Mouse (Mus musculus) forebrain, postnatal 0 days (tissue): ENCODE data around the gene Plcb1. TPM values are rescaled to one million over a fixed set of nuclear protein-coding genes. Genes with fewer than 3 reads are reported as not detected.

ENCODE experiments used
- ATAC-seq: fragments of 200-750 bp; cut with Nextera tagmentation; 2 replicates; pipeline ENCODE4 v1.8.0; 2017; ENCODE audit warnings: mild to moderate bottlenecking, moderate library complexity
- DNase-seq: peaks from one replicate; pipeline ENCODE4 v3.0.0-alpha.2; 2015
- H3K27ac ChIP-seq: fragments of 300-500 bp; sonication (generic); 2 replicates; pipeline ENCODE4 v1.5.1; 2014; ENCODE audit warnings: low read depth, mild to moderate bottlenecking, antibody characterized with exemption, low read length, moderate library complexity, mixed read lengths
- H3K27me3 ChIP-seq: fragments of 300-500 bp; sonication (generic); 2 replicates; pipeline ENCODE4 v1.6.1; 2014; ENCODE audit warnings: mild to moderate bottlenecking, low read length, mixed read lengths; ENCODE audit not compliant: insufficient read depth
- H3K36me3 ChIP-seq: fragments of 300-500 bp; sonication (generic); 2 replicates; pipeline ENCODE4 v1.6.1; 2014; ENCODE audit warnings: mild to moderate bottlenecking, moderate library complexity; ENCODE audit not compliant: insufficient read depth
- H3K4me1 ChIP-seq: fragments of 300-500 bp; sonication (generic); 2 replicates; pipeline ENCODE4 v1.6.1; 2014; ENCODE audit warnings: antibody characterized with exemption; ENCODE audit not compliant: insufficient read depth
- H3K4me2 ChIP-seq: fragments of 300-500 bp; sonication (generic); 2 replicates; pipeline ENCODE4 v1.6.1; 2014; ENCODE audit warnings: low read depth, mild to moderate bottlenecking, moderate library complexity
- H3K4me3 ChIP-seq: fragments of 300-500 bp; sonication (generic); 2 replicates; pipeline ENCODE4 v1.5.1; 2014; ENCODE audit warnings: low read depth, low read length, mixed read lengths
- H3K9ac ChIP-seq: fragments of 300-500 bp; sonication (generic); 2 replicates; pipeline ENCODE4 v1.6.1; 2014; ENCODE audit warnings: mild to moderate bottlenecking
- H3K9me3 ChIP-seq: fragments of 300-500 bp; sonication (generic); 2 replicates; pipeline ENCODE4 v1.6.1; 2016; ENCODE audit warnings: low read length
- CTCF ChIP-seq: sonication (generic); IDR thresholded peaks from 2 replicates; pipeline ENCODE4 v1.5.1; 2016; ENCODE audit warnings: antibody characterized with exemption, control low read depth, low read depth
- WGBS: fragments of 180-500 bp; shearing (Covaris S2); extraction: QIAGEN DNeasy Blood & Tissue Kit; methylation state at CpG from one replicate; pipeline ENCODE4 v1.1.7; 2014; 5-methylcytosine and 5-hydroxymethylcytosine counted together
- polyA plus RNA-seq: library from polyadenylated mRNA; unstranded; fragments of >200 nt; fragmentation: Nextera tagmentation; extraction: Ambion mirVana; gene quantifications from 2 replicates; pipeline ENCODE4 v1.2.1, GENCODE M21; 2015
- total RNA-seq: library from RNA; depleted of rRNA; stranded (reverse); fragments of >200 nt; gene quantifications from 2 replicates; pipeline ENCODE4 v1.2.3, GENCODE M21; 2014

Plcb1 gene
- total and polyA plus RNA-seq, 2 experiments from 2014 or later = 37.7 to 61.8 TPM

- WGBS = 57% methylated on average over 6 of the region's 6 CpGs
- Histone ChIP-seq H3K9me3 (no peaks in the 10 kb centered on the region), H3K4me3 (no peak overlapping the region), H3K9ac (no peak overlapping the region), H3K36me3 (no peaks in the 10 kb centered on the region), H3K27ac (no peak overlapping the region), H3K27me3 (no peaks in the 10 kb centered on the region), H3K4me1 (no peaks in the 10 kb centered on the region), H3K4me2 (no peak overlapping the region)
- TF ChIP-seq CTCF = no peak
- DNase-seq = no peak
- ATAC-seq = no peak
Observed at GRCm38 (mm10) chr2:134974711-134975110, 188.8 kb downstream of the Plcb1 start.

- no peak overlapping the region for H3K4me3 ChIP-seq
- DNase-seq (no peak), ATAC-seq (no peak; the same call in 1 of the 2 replicates)
- no peak for TF ChIP-seq CTCF
- H3K36me3 ChIP-seq = no peaks in the 10 kb centered on the region
- no peaks in the 10 kb centered on the region for H3K27me3 ChIP-seq
- H3K27ac ChIP-seq = no peak overlapping the region
- H3K4me1 ChIP-seq = no peaks in the 10 kb centered on the region
- 17% methylated on average over 3 of the region's 3 CpGs for WGBS
- no peaks in the 10 kb centered on the region for H3K9me3 ChIP-seq
- H3K9ac ChIP-seq = no peak overlapping the region
- no peak overlapping the region for H3K4me2 ChIP-seq
Observed at GRCm38 (mm10) chr2:134976796-134977330, 191.0 kb downstream of the Plcb1 start.

- H3K9ac ChIP-seq = no peak overlapping the region
- no peaks in the 10 kb centered on the region for H3K27me3 ChIP-seq
- no peak for TF ChIP-seq CTCF
- no peaks in the 10 kb centered on the region for H3K36me3 ChIP-seq
- no peak overlapping the region for H3K4me2 ChIP-seq
- ATAC-seq (peak; percentile 40; the same call in 1 of the 2 replicates), DNase-seq (no peak)
- H3K4me3 ChIP-seq = no peak overlapping the region
- no peak overlapping the region for H3K27ac ChIP-seq
- H3K9me3 ChIP-seq = no peaks in the 10 kb centered on the region
- H3K4me1 ChIP-seq = no peaks in the 10 kb centered on the region
- WGBS = 77% methylated on average over 1 of the region's 1 CpGs
Observed at GRCm38 (mm10) chr2:134977641-134978040, 191.8 kb downstream of the Plcb1 start.

- H3K36me3 ChIP-seq = no peaks in the 10 kb centered on the region
- no peak overlapping the region for H3K27ac ChIP-seq
- no peak overlapping the region for H3K4me2 ChIP-seq
- no peak overlapping the region for H3K9ac ChIP-seq
- H3K4me3 ChIP-seq = no peak overlapping the region
- no peak for ATAC-seq
- H3K27me3 ChIP-seq = no peaks in the 10 kb centered on the region
- TF ChIP-seq CTCF = no peak
- no peak for DNase-seq
- H3K4me1 ChIP-seq = no peaks in the 10 kb centered on the region
- no peaks in the 10 kb centered on the region for H3K9me3 ChIP-seq
Observed at GRCm38 (mm10) chr2:134981394-134981793, 195.5 kb downstream of the Plcb1 start.

GRCm38 (mm10) chr2:134984884-134985283, 199.0 kb downstream of the Plcb1 start:
- no peak for TF ChIP-seq CTCF
- Histone ChIP-seq H3K4me2 (no peak overlapping the region), H3K9me3 (no peaks in the 10 kb centered on the region), H3K36me3 (no peaks in the 10 kb centered on the region), H3K27me3 (no peaks in the 10 kb centered on the region), H3K4me1 (no peaks in the 10 kb centered on the region), H3K4me3 (no peak overlapping the region), H3K9ac (no peak overlapping the region), H3K27ac (no peak overlapping the region)
- ATAC-seq (no peak), DNase-seq (no peak)
- WGBS = 73% methylated on average over 3 of the region's 3 CpGs

GRCm38 (mm10) chr2:134987978-134988377, 202.1 kb downstream of the Plcb1 start:
- H3K4me1 ChIP-seq = no peaks in the 10 kb centered on the region
- no peak for TF ChIP-seq CTCF
- DNase-seq = no peak
- WGBS = 62% methylated on average over 5 of the region's 5 CpGs
- H3K4me2 ChIP-seq = no peak overlapping the region
- no peak overlapping the region for H3K27ac ChIP-seq
- no peak for ATAC-seq
- H3K27me3 ChIP-seq = no peaks in the 10 kb centered on the region
- H3K36me3 ChIP-seq = no peaks in the 10 kb centered on the region
- no peaks in the 10 kb centered on the region for H3K9me3 ChIP-seq
- no peak overlapping the region for H3K4me3 ChIP-seq
- H3K9ac ChIP-seq = no peak overlapping the region

GRCm38 (mm10) chr2:134989650-134990292, 203.9 kb downstream of the Plcb1 start:
- ATAC-seq (no peak), DNase-seq (no peak)
- TF ChIP-seq CTCF = no peak
- WGBS = 91% methylated on average over 9 of the region's 9 CpGs
- Histone ChIP-seq H3K27me3 (no peaks in the 10 kb centered on the region), H3K4me2 (no peak overlapping the region), H3K9me3 (no peaks in the 10 kb centered on the region), H3K9ac (no peak overlapping the region), H3K4me1 (no peaks in the 10 kb centered on the region), H3K36me3 (no peaks in the 10 kb centered on the region), H3K4me3 (no peak overlapping the region), H3K27ac (no peak overlapping the region)
